Comparison of ENCODE assay signal across 9 mouse cellular contexts in the genomic region with DNA sequence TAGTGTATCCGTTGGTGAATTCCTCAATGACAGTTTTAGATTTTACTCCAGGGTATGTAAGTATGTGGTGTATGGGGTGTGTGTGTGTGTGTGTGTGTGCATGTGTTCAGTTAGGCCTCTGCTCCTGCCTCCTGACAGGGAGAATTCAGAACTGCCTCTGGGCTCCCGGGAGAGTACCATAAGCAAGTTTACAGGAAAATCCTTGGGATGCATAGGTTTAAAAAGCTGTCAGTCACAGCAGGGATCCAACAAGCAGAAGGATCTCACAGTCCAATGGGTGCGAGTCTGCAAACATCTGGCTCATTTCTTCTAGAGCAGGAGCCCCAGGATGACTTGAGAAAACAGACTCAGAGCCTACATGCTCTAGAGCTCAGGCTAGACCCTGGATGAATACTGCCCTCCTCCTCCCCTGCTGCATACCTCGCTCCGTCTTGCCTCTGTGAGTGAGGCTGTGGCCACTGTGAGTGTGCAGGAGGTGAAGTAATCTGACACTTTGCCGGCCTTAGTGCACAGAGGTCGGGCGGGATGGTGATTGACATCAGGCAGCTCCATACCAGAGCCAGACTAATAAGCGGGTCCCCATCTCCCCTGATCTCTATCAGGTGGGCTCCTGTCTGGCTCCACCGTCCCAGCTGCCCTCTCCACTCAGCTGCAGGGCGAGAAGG. TPM values are rescaled to one million over a fixed set of nuclear protein-coding genes. Genes with fewer than 3 reads are reported as not detected.
A peak's percentile ranks its signal among the peaks of the same experiment; 100 is the strongest.
DNase-seq lines count a peak whose midpoint lies in the region; ATAC-seq lines count a peak whose summit lies in the region.
"Had no signal": no experiment of that assay in that cellular context is flagged by ENCODE, and none has a peak within 500 bp of the region (broad histone marks: within the 10 kb centered on the region; RNA-seq: fewer than 3 reads in every experiment).

No protein-coding gene starts in this region.

- H3K9ac ChIP-seq in hindbrain, embryonic 16.5 days (ENCODE audit: low read depth, low read length), result no peak overlapping the region
- H3K9ac ChIP-seq in limb, embryonic 13.5 days, result no peak overlapping the region
- H3K9ac ChIP-seq in liver, embryonic 12.5 days, result no peak overlapping the region

- DNase-seq in hindbrain, embryonic 10.5 days (ENCODE audit: low spot score), result peak; percentile 70
- peak; percentile 82 for DNase-seq in 416B (ENCODE audit: low read depth)
- DNase-seq in embryo, embryonic 9.5 days (ENCODE audit: extremely low spot score), result peak; percentile 66
- DNase-seq in natural killer cell, adult 2 months (ENCODE audit: low spot score in 2 of 2), result no peak
- DNase-seq: adrenal gland, postnatal 25 days had no signal

- H3K27me3 ChIP-seq in hindbrain, embryonic 10.5 days (ENCODE audit: insufficient read depth, poor library complexity, severe bottlenecking), result no peaks in the 10 kb centered on the region; the same call in 1 of the 2 replicates
- no peaks in the 10 kb centered on the region for H3K27me3 ChIP-seq in hindbrain, embryonic 16.5 days (replicated peaks; ENCODE audit: control insufficient read depth, insufficient read depth, low read length)
- no peaks in the 10 kb centered on the region for H3K27me3 ChIP-seq in limb, embryonic 13.5 days
- H3K27me3 ChIP-seq in liver, embryonic 12.5 days (replicated peaks), result no peaks in the 10 kb centered on the region

- H3K9me3 ChIP-seq in hindbrain, embryonic 10.5 days, result no peaks in the 10 kb centered on the region
- no peaks in the 10 kb centered on the region for H3K9me3 ChIP-seq in hindbrain, embryonic 16.5 days (ENCODE audit: control insufficient read depth, low read length)
- no peaks in the 10 kb centered on the region for H3K9me3 ChIP-seq in limb, embryonic 13.5 days
- H3K9me3 ChIP-seq in liver, embryonic 12.5 days (replicated peaks), result no peaks in the 10 kb centered on the region

- WGBS in hindbrain, embryonic 10.5 days, result 30% methylated on average over 11 of the region's 11 CpGs
- WGBS in hindbrain, embryonic 16.5 days, result 41% methylated on average over 11 of the region's 11 CpGs
- 9% methylated on average over 11 of the region's 11 CpGs for WGBS in limb, embryonic 13.5 days
- 36% methylated on average over 11 of the region's 11 CpGs for WGBS in liver, embryonic 12.5 days (ENCODE audit: insufficient replicate concordance)

- H3K27ac ChIP-seq in hindbrain, embryonic 10.5 days, result peak overlapping the region; percentile 72
- no peak overlapping the region for H3K27ac ChIP-seq in hindbrain, embryonic 16.5 days (ENCODE audit: low read depth, low read length)
- H3K27ac ChIP-seq in limb, embryonic 13.5 days, result peak overlapping the region; percentile 55; the same call in 1 of the 2 replicates
- no peak overlapping the region for H3K27ac ChIP-seq in liver, embryonic 12.5 days

- no peak overlapping the region for H3K4me2 ChIP-seq in hindbrain, embryonic 16.5 days (ENCODE audit: low read length)
- H3K4me2 ChIP-seq in limb, embryonic 13.5 days (replicated peaks), result no peak overlapping the region
- no peak overlapping the region for H3K4me2 ChIP-seq in liver, embryonic 12.5 days

- H3K4me1 ChIP-seq in hindbrain, embryonic 10.5 days (replicated peaks), result peaks cover 68% of the 10 kb centered on the region
- peaks cover 23% of the 10 kb centered on the region for H3K4me1 ChIP-seq in hindbrain, embryonic 16.5 days (ENCODE audit: control insufficient read depth, insufficient read depth, low read depth, low read length)
- peaks cover 61% of the 10 kb centered on the region for H3K4me1 ChIP-seq in limb, embryonic 13.5 days
- peaks cover 30% of the 10 kb centered on the region for H3K4me1 ChIP-seq in liver, embryonic 12.5 days

- no peak overlapping the region for H3K4me3 ChIP-seq in hindbrain, embryonic 10.5 days
- H3K4me3 ChIP-seq in hindbrain, embryonic 16.5 days (ENCODE audit: low read length), result no peak overlapping the region
- H3K4me3 ChIP-seq in limb, embryonic 13.5 days, result no peak overlapping the region
- H3K4me3 ChIP-seq in liver, embryonic 12.5 days, result no peak overlapping the region

- H3K36me3 ChIP-seq in hindbrain, embryonic 10.5 days, result no peaks in the 10 kb centered on the region
- no peaks in the 10 kb centered on the region for H3K36me3 ChIP-seq in hindbrain, embryonic 16.5 days (ENCODE audit: control insufficient read depth, insufficient read depth, low read length)
- H3K36me3 ChIP-seq in limb, embryonic 13.5 days, result no peaks in the 10 kb centered on the region
- H3K36me3 ChIP-seq in liver, embryonic 12.5 days, result no peaks in the 10 kb centered on the region

- no peak for ATAC-seq in hindbrain, embryonic 16.5 days
- ATAC-seq in limb, embryonic 13.5 days (ENCODE audit: low FRiP score, low read depth), result peak; percentile 41; the same call in 1 of the 2 replicates
- no peak for ATAC-seq in liver, embryonic 12.5 days
- ATAC-seq in erythroid progenitor cell, adult 5-6 weeks (replicated peaks; ENCODE audit: low FRiP score, poor library complexity, severe bottlenecking), result no peak

RNA-seq across cellular contexts. Expression of gene Htra3, which starts 9.7 kb away (rescaled TPM):
- polyA plus RNA-seq in hindbrain, embryonic 10.5 days (2016; fragmentation: Nextera tagmentation; extraction: Ambion mirVana), result 5.4 and 8.9 TPM in 2 replicates
- polyA plus RNA-seq in hindbrain, embryonic 16.5 days (2015; fragmentation: Nextera tagmentation; extraction: Ambion mirVana), result 17.3 and 25.5 TPM in 2 replicates
- polyA plus RNA-seq in limb, embryonic 13.5 days (2015; fragmentation: Nextera tagmentation; extraction: Ambion mirVana), result 19.4 and 20.1 TPM in 2 replicates
- polyA plus RNA-seq in liver, embryonic 12.5 days (2016; fragmentation: Nextera tagmentation; extraction: Ambion mirVana), result 1.2 and 1.4 TPM in 2 replicates
- not detected in 2 replicates for total RNA-seq in erythroid progenitor cell, adult 5-6 weeks (2015; ENCODE audit: low replicate concordance)
- not detected in 2 replicates for total RNA-seq in erythroid progenitor cell, adult 5-6 weeks (2017; ENCODE audit: low replicate concordance)

Comparison
In these comparisons a context has a peak if more than half of its experiments do, and no peak if none do; other contexts are left out.
1. H3K27ac ChIP-seq: peak in hindbrain, embryonic 10.5 days (single experiment) and limb, embryonic 13.5 days (single experiment); none in hindbrain, embryonic 16.5 days (single experiment) and liver, embryonic 12.5 days (single experiment).
2. DNase-seq: peak in hindbrain, embryonic 10.5 days (single experiment), 416B (single experiment) and embryo, embryonic 9.5 days (single experiment); none in natural killer cell, adult 2 months (0 of 2).